Mouse (Mus musculus): ENCODE results near the gene Mrps22. TPM values are rescaled to one million over a fixed set of nuclear protein-coding genes. Genes with fewer than 3 reads are reported as not detected.
A peak's percentile ranks its signal among the peaks of the same experiment; 100 is the strongest.

Mrps22 gene
- polyA plus RNA-seq, 1 experiment from 2014 or later = 49.8 TPM

DNA sequence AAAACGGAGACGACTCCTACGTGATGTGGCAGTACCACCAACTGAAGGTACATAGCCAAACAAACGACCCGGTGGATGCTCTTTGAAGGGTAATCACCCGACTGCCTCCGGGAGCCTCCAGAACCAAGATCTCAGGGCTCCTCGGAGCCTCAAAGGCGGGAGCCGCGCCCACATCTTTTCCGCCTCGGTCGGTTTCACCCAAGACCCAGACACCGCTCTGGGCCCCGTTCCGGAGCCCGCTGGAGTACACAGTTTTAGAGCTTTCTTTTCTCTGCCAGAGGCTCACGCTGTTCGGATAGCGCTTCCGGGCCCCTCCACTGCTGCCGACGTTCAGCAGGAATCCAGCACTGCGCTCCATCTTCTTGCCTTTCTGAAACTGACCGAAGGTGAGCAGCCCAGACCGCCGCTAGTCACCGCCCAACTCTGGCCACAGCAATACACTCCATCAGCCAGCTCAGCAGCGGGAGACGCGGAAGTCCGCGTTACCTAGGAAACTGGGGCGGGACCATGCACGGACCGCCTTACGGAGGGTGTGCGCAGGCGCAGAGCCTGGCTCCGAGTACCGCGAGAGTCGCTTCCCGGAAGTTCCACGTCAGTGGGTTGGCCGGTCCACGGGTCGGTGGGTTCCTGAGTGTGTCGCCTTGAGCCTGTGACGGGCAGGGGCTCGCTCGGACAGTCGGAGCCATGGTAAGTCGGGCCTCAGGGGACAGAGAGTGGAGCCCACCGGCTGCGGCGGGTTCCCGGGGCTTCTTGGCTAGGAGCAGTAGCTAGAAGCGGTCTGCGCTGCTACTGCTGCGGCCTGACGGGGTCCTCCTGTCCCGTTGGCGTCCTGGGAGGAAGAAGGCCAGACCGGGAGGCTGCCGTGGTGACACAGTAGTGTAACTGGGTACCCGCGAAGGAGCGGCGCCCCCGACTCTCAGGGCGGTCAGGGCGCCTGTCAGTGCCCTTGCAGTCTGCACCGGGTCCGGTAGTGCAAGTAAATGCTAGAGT lies 38.0 kb downstream of the Mrps22 start, which contains the start of gene Copb2:
TSS of gene Copb2 (plus strand) at position 585 of the 990 bp plus-strand sequence.
- no peaks in the 10 kb centered on the region for H3K9me3 ChIP-seq
- peak within 1 kb of the TSS; percentile 84 for H3K4me3 ChIP-seq
- H3K9ac ChIP-seq = peak within 1 kb of the TSS; percentile 80
- no peaks in the 10 kb centered on the region for H3K27me3 ChIP-seq (replicated peaks)
- H3K4me1 ChIP-seq = peaks cover 22% of the 10 kb centered on the region
- WGBS = under 1% methylated on average over 76 of the region's 76 CpGs
- H3K27ac ChIP-seq = peak within 1 kb of the TSS; percentile 85
- peak; percentile 100 for ATAC-seq (replicated peaks)
- peak within 1 kb of the TSS; percentile 70 for H3K4me2 ChIP-seq
- peaks cover 6% of the 10 kb centered on the region; the same call in 1 of the 2 replicates for H3K36me3 ChIP-seq (replicated peaks)

DNA sequence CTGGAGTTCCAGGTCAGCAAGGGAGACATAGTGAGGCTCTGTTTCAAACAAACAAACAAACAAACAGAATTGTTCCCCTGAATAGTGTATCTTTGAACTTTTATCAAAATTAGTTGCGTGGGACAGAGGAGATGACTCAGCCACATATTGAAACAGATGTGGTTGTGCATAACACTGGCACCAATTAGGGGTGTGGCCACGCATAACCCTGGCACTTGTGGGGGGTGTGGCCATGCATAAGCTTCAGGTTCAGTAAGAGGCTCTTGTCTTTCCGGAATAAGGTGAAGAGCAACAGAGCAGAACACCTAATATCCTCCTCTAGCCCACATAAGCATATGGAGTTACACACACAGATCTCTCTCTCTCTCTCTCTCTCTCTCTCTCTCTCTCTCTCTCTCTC lies 57.4 kb downstream of the Mrps22 start:
- whole genome bisulfite sequencing = 84% methylated on average over 3 of the region's 3 CpGs
- Histone ChIP-seq H3K27me3 (replicated peaks) (no peaks in the 10 kb centered on the region), H3K4me2 (no peak overlapping the region), H3K9me3 (no peaks in the 10 kb centered on the region), H3K27ac (no peak overlapping the region), H3K36me3 (replicated peaks) (no peaks in the 10 kb centered on the region), H3K4me3 (no peak overlapping the region), H3K4me1 (no peaks in the 10 kb centered on the region; the same call in 1 of the 2 replicates), H3K9ac (no peak overlapping the region)
- no peak for ATAC-seq (replicated peaks)

Other genes with a start within 250 kb of the Mrps22 start
- 25.5 and 30.7 TPM in 2 replicates for gene Rbp1, start 178.7 kb downstream of the Mrps22 start, polyA plus RNA-seq (2015; fragmentation: Nextera tagmentation; extraction: Ambion mirVana)
- gene Rbp2, start 115.5 kb downstream of the Mrps22 start, polyA plus RNA-seq (2015; fragmentation: Nextera tagmentation; extraction: Ambion mirVana) = 0.89 TPM in 1 of 2 replicates, not detected in the other
- 123 and 125 TPM in 2 replicates for gene Copb2, start 37.9 kb downstream of the Mrps22 start, polyA plus RNA-seq (2015; fragmentation: Nextera tagmentation; extraction: Ambion mirVana)
- gene Prr23a1, start 240.8 kb upstream of the Mrps22 start, polyA plus RNA-seq (2015; fragmentation: Nextera tagmentation; extraction: Ambion mirVana) = 0.33 TPM in 1 of 2 replicates, not detected in the other